Mouse (Mus musculus) CH12.LX (cell line): Measurements from ENCODE around the gene Zfhx3. TPM values are rescaled to one million over a fixed set of nuclear protein-coding genes. Genes with fewer than 3 reads are reported as not detected.

ENCODE experiments used
- DNase-seq: peaks from one replicate; pipeline ENCODE4 v3.0.0-alpha.2; 2013; ENCODE audit errors: extremely low read depth
- H3K27ac ChIP-seq: 2 replicates; pipeline ENCODE4 v1.5.1; 2012; ENCODE audit warnings: low read depth, mild to moderate bottlenecking, control low read depth, moderate library complexity; ENCODE audit not compliant: insufficient read depth
- H3K27me3 ChIP-seq: replicated peaks from 2 replicates; pipeline ENCODE3; 2012; ENCODE audit warnings: inconsistent platforms
- H3K36me3 ChIP-seq, 2 experiments: replicated peaks in 1 of 2; 2 replicates each; pipeline versions ENCODE3 to v1.6.1; 2012; ENCODE audit warnings: inconsistent platforms in 1 of 2, low read length in 1 of 2, mild to moderate bottlenecking in 1 of 2, mixed read lengths in 1 of 2, moderate library complexity in 1 of 2; ENCODE audit not compliant: control insufficient read depth in 1 of 2, insufficient read depth in 1 of 2
- H3K4me1 ChIP-seq, 2 experiments: 2 replicates each; pipeline ENCODE4 v1.6.1; 2012; ENCODE audit warnings: inconsistent platforms in 1 of 2, moderate library complexity in 1 of 2; ENCODE audit not compliant: insufficient read depth in 2 of 2, control insufficient read depth in 1 of 2
- H3K4me2 ChIP-seq: 2 replicates; pipeline ENCODE4 v1.6.1; 2012; ENCODE audit warnings: low read depth, mild to moderate bottlenecking, control low read depth; ENCODE audit not compliant: poor library complexity, insufficient read depth, severe bottlenecking
- H3K4me3 ChIP-seq, 3 experiments: fragments of 150-350 bp in 1 of 3; sonication (generic) in 1 of 3; replicated peaks in 1 of 3; 2 replicates each; pipeline versions ENCODE3 to v1.5.1; 2011 to 2012; ENCODE audit warnings: low read depth in 2 of 3, low read length in 2 of 3, mild to moderate bottlenecking in 2 of 3, moderate library complexity in 2 of 3, control low read depth in 1 of 3, improper control_type of control experiment in 1 of 3, inconsistent platforms in 1 of 3, mixed read lengths in 1 of 3; ENCODE audit not compliant: poor library complexity in 1 of 3
- H3K79me2 ChIP-seq: replicated peaks from 2 replicates; pipeline ENCODE4 v1.6.1; 2012; ENCODE audit warnings: mild to moderate bottlenecking, moderate library complexity; ENCODE audit not compliant: control insufficient read depth, poor library complexity, insufficient read depth, severe bottlenecking; ENCODE audit errors: extremely low read depth
- H3K9ac ChIP-seq: 2 replicates; pipeline ENCODE4 v1.6.1; 2012; ENCODE audit warnings: low read depth, mild to moderate bottlenecking, control low read depth, moderate library complexity; ENCODE audit not compliant: insufficient read depth
- H3K9me3 ChIP-seq: replicated peaks from 2 replicates; pipeline ENCODE3; 2012; ENCODE audit warnings: low read length, inconsistent platforms, mixed read lengths
- BHLHE40 ChIP-seq: IDR thresholded peaks from 2 replicates; pipeline ENCODE4 v1.6.1; 2011; ENCODE audit warnings: mild to moderate bottlenecking, low read depth, low read length, improper control_type of control experiment
- CHD1 ChIP-seq: IDR thresholded peaks from 2 replicates; pipeline ENCODE4 v1.6.1; 2012; ENCODE audit warnings: low read depth, low read length, improper control_type of control experiment, inconsistent platforms
- ELF1 ChIP-seq: IDR thresholded peaks from 2 replicates; pipeline ENCODE4 v1.6.1; 2014; ENCODE audit warnings: low read depth, mild to moderate bottlenecking, inconsistent platforms, low read length, improper control_type of control experiment
- EP300 ChIP-seq: IDR thresholded peaks from 2 replicates; pipeline ENCODE4 v1.6.1; 2011; ENCODE audit warnings: low read length, improper control_type of control experiment
- GABPA ChIP-seq: IDR thresholded peaks from 2 replicates; pipeline ENCODE4 v1.6.1; 2012; ENCODE audit warnings: low read depth, low read length, improper control_type of control experiment, inconsistent platforms; ENCODE audit not compliant: insufficient replicate concordance
- JUND ChIP-seq: conservative IDR thresholded peaks from 2 replicates; pipeline ENCODE4 v1.6.1; 2011; ENCODE audit warnings: low read depth, low read length, improper control_type of control experiment
- KAT2A ChIP-seq: IDR thresholded peaks from 2 replicates; pipeline ENCODE4 v1.6.1; 2012; ENCODE audit warnings: low read length, improper control_type of control experiment, inconsistent platforms; ENCODE audit not compliant: insufficient replicate concordance
- MXI1 ChIP-seq: IDR thresholded peaks from 2 replicates; pipeline ENCODE4 v1.6.1; 2011; ENCODE audit warnings: mild to moderate bottlenecking, low read depth, low read length, improper control_type of control experiment
- POLR2AphosphoS2 ChIP-seq: IDR thresholded peaks from 2 replicates; pipeline ENCODE4 v1.6.1; 2011; ENCODE audit warnings: low read depth, low read length, improper control_type of control experiment
- RAD21 ChIP-seq: IDR thresholded peaks from 2 replicates; pipeline ENCODE4 v1.6.1; 2011; ENCODE audit warnings: low read depth, mild to moderate bottlenecking, low read length, improper control_type of control experiment, moderate library complexity
- RCOR1 ChIP-seq: conservative IDR thresholded peaks from 2 replicates; pipeline ENCODE4 v1.6.1; 2012; ENCODE audit warnings: low read depth, mild to moderate bottlenecking, inconsistent platforms, low read length, improper control_type of control experiment
- SIN3A ChIP-seq: IDR thresholded peaks from 2 replicates; pipeline ENCODE4 v1.6.1; 2012; ENCODE audit warnings: low read length, improper control_type of control experiment, inconsistent platforms
- TBP ChIP-seq: conservative IDR thresholded peaks from 2 replicates; pipeline ENCODE4 v1.6.1; 2011; ENCODE audit warnings: low read depth, low read length, improper control_type of control experiment
- ZC3H11A ChIP-seq: IDR thresholded peaks from 2 replicates; pipeline ENCODE4 v1.6.1; 2012; ENCODE audit warnings: low read depth, mild to moderate bottlenecking, inconsistent platforms, low read length, improper control_type of control experiment
- ZNF384 ChIP-seq: IDR thresholded peaks from 2 replicates; pipeline ENCODE4 v1.6.1; 2012; ENCODE audit warnings: low read depth, low read length, improper control_type of control experiment, inconsistent platforms
- dilution Hi-C: fragments of 300-500 bp; cut with MboI; formaldehyde crosslinking; loops from 2 replicates; pipeline ENCODE4 v1.14.3; 2020; ENCODE audit warnings: low sequenced_read_pairs; ENCODE audit not compliant: extremely low pct_unique_long_range_greater_than_20kb, extremely low pct_ligation_motif_present
- in situ Hi-C: fragments of 300-500 bp; cut with MboI; formaldehyde crosslinking; loops from 3 replicates; pipeline ENCODE4 v1.14.3; 2019; ENCODE audit warnings: low sequenced_read_pairs, low pct_ligation_motif_present, low pct_unique_long_range_greater_than_20kb, mixed read lengths
- polyA plus RNA-seq: library from polyadenylated mRNA; unstranded; fragments of >175 nt; gene quantifications from 2 replicates; pipeline ENCODE4 v1.2.1, GENCODE M21; 2012; ENCODE audit warnings: low read depth; ENCODE audit not compliant: insufficient read length
- total RNA-seq, 2 experiments: library from RNA; depleted of rRNA; stranded (reverse); fragments of 300-350 nt in 1 of 2; fragments of >200 nt in 1 of 2; gene quantifications; 2 replicates each; pipeline ENCODE4 v1.2.3; 2012 to 2014

The Zfhx3 gene
- total and polyA plus RNA-seq, 3 experiments: 0.05 to 0.76 (median 0.68) TPM

DNA sequence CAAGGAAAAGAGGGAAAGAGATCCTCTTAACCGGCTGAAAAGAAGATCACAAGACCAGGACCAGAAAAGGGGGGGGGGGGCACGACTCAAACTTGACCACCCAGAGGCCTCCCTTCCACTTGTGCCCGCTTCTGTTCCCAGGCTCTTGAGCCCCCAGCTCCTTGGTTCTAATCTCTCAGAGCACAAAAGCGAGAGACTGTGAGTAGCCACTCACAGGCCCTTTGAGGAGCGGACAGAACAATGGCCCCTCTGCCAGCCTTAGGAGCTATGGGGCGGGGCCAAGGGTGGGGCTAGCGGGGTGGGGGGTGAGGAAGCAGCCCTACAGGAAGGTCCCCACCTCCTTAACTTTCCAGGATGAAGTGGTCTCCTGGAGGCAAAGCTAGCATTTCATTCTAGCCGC is 508.4 kb downstream of the Zfhx3 start:
- H3K9ac ChIP-seq: no peak overlapping the region
- TF ChIP-seq RCOR1 (no peak), CHD1 (no peak), ELF1 (no peak), KAT2A (no peak), BHLHE40 (no peak), TBP (no peak), MXI1 (no peak), SIN3A (no peak), EP300 (no peak), GABPA (no peak)
- no peak overlapping the region for H3K27ac ChIP-seq
- H3K4me2 ChIP-seq: no peak overlapping the region
- no peaks in the 10 kb centered on the region for H3K4me1 ChIP-seq
- dilution Hi-C loops: no loop called here
- H3K4me3 ChIP-seq: no peak overlapping the region
- no peaks in the 10 kb centered on the region for H3K9me3 ChIP-seq
- no peaks in the 10 kb centered on the region for H3K36me3 ChIP-seq
- H3K27me3 ChIP-seq: no peaks in the 10 kb centered on the region
- no peak for DNase-seq
- no peaks in the 10 kb centered on the region for H3K79me2 ChIP-seq
- in situ Hi-C loops: no loop called here

DNA sequence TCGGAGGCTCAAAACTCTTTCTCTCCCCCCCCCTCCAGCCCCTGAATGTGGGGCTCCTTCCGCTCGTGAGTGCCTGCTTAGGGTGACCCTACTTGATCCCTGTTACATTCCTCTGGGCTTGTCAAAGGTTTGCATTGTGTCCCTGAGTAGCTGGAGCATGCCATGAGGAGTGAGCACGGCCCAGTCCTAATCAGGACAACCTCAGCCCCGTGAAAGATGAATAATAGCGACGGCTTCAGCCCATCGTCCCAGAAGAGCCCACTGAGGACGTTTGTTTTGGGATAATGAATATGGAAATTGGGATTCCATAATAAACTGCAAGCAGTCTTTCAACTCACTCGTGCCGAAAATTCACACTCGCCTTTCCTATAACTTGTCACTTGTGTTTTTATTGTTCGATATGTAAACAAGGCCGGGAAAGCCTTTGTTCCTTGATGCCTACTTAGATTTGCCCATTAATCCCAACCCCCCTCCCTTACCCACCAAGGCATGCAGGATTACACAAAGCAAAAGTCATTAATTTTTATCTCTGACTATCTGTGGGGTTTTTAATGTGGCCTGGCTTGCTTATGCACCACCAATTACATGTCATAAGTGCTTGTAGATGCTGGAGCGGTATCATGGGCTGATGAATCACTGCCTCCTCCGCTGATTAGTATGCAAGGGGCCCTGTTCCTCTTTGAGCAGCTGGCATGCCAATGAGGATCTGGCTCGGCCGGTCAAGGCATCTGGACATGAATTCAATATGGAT is 512.3 kb downstream of the Zfhx3 start:
- no peaks in the 10 kb centered on the region for H3K27me3 ChIP-seq
- H3K27ac ChIP-seq: no peak overlapping the region
- no peaks in the 10 kb centered on the region for H3K79me2 ChIP-seq
- H3K4me1 ChIP-seq: no peaks in the 10 kb centered on the region
- H3K9ac ChIP-seq: no peak overlapping the region
- no peak for DNase-seq
- in situ Hi-C loops: no loop called here
- no peaks in the 10 kb centered on the region for H3K36me3 ChIP-seq
- no peak overlapping the region for H3K4me2 ChIP-seq
- H3K9me3 ChIP-seq: no peaks in the 10 kb centered on the region
- TF ChIP-seq ELF1: no peak
- TF ChIP-seq ZC3H11A: no peak
- no peak for TF ChIP-seq TBP
- TF ChIP-seq SIN3A: no peak
- no peak for TF ChIP-seq POLR2AphosphoS2
- TF ChIP-seq JUND: no peak
- no peak for TF ChIP-seq RCOR1
- no peak for TF ChIP-seq RAD21
- TF ChIP-seq ZNF384: no peak
- TF ChIP-seq EP300: no peak
- dilution Hi-C loops: no loop called here
- H3K4me3 ChIP-seq: no peak overlapping the region
